In the genomic region with DNA sequence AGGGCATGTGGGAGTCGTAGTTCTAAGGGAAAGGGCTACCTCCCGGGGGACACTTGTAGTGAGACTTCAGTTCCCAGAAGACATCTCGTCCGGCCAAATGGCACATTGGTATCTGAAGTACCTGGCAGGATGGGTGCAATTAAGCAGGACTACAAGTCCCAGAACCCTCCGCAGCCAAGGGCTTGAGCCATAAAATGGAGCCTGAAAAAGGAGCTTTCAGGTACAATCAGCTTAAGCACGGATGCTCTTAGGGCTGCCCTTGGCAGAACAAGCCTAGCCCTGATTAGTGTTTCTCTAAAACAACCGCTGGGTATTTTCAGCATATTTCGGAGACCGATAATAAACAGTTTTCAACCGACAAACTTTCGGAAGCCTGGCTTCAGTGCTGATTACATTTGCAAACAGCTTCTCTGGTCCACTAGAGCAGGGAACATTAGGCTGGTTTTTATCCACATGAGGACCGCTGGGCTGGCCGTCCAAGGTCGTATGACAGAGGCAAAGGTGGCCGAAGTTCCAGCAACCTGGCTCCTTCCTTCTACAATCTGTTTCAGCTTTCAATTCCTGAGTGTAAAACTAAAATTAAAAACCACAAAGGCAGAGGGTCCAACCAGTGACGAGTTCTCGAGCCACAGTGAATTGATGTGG, we compare ENCODE assay signal across 7 mouse cellular contexts. TPM values are rescaled to one million over a fixed set of nuclear protein-coding genes. Genes with fewer than 3 reads are reported as not detected.
DNase-seq lines count a peak whose midpoint lies in the region; ATAC-seq and TF ChIP-seq lines count a peak whose summit lies in the region.

No protein-coding gene starts in this region.

- H3K27me3 ChIP-seq in embryonic facial prominence, embryonic 14.5 days (replicated peaks; ENCODE audit: control insufficient read depth, insufficient read depth, low read length) = no peaks in the 10 kb centered on the region
- H3K27me3 ChIP-seq in limb, embryonic 11.5 days (ENCODE audit: control insufficient read depth, insufficient read depth, low read length) = no peaks in the 10 kb centered on the region
- H3K27me3 ChIP-seq in midbrain, embryonic 14.5 days (ENCODE audit: control insufficient read depth, insufficient read depth, low read length) = no peaks in the 10 kb centered on the region

- no peaks in the 10 kb centered on the region for H3K9me3 ChIP-seq in embryonic facial prominence, embryonic 14.5 days (ENCODE audit: control insufficient read depth, low read length)
- H3K9me3 ChIP-seq in limb, embryonic 11.5 days (ENCODE audit: control insufficient read depth, low read length) = no peaks in the 10 kb centered on the region
- no peaks in the 10 kb centered on the region for H3K9me3 ChIP-seq in midbrain, embryonic 14.5 days (ENCODE audit: control insufficient read depth, low read length)

- H3K4me2 ChIP-seq in embryonic facial prominence, embryonic 14.5 days (ENCODE audit: low read depth, low read length) = peak overlapping the region; percentile 67
- peak overlapping the region; percentile 85 for H3K4me2 ChIP-seq in limb, embryonic 11.5 days (ENCODE audit: low read depth, severe bottlenecking)
- H3K4me2 ChIP-seq in midbrain, embryonic 14.5 days (ENCODE audit: low read length) = peak overlapping the region; percentile 62

- H3K9ac ChIP-seq in embryonic facial prominence, embryonic 14.5 days (ENCODE audit: low read depth, low read length) = peak overlapping the region; percentile 70
- peak overlapping the region; percentile 49 for H3K9ac ChIP-seq in limb, embryonic 11.5 days (ENCODE audit: low read length)
- H3K9ac ChIP-seq in midbrain, embryonic 14.5 days (replicated peaks; ENCODE audit: low read length) = peak overlapping the region; percentile 66

- H3K4me1 ChIP-seq in bone marrow macrophage, adult 2 months (ENCODE audit: control insufficient read depth, insufficient read depth, low read length) = no peaks in the 10 kb centered on the region
- no peaks in the 10 kb centered on the region for H3K4me1 ChIP-seq in embryonic facial prominence, embryonic 14.5 days (ENCODE audit: control insufficient read depth, insufficient read depth, low read length)
- H3K4me1 ChIP-seq in limb, embryonic 11.5 days (ENCODE audit: control insufficient read depth, insufficient read depth, low read length) = no peaks in the 10 kb centered on the region
- peaks cover 5% of the 10 kb centered on the region; the same call in 1 of the 2 replicates for H3K4me1 ChIP-seq in midbrain, embryonic 14.5 days (ENCODE audit: control insufficient read depth, insufficient read depth, low read length)

- TF ChIP-seq CTCF in bone marrow macrophage, adult 2 months (IDR thresholded peaks at IDR 0.05; ENCODE audit: low read depth, low read length) = no peak

- WGBS in embryonic facial prominence, embryonic 14.5 days = 5% methylated on average over 17 of the region's 17 CpGs
- WGBS in limb, embryonic 11.5 days = 8% methylated on average over 17 of the region's 17 CpGs
- 9% methylated on average over 17 of the region's 17 CpGs for WGBS in midbrain, embryonic 14.5 days

- TF ChIP-seq POLR2A in bone marrow macrophage, adult 2 months (IDR thresholded peaks at IDR 0.05; ENCODE audit: borderline replicate concordance, low read depth, low read length) = no peak

- no peaks in the 10 kb centered on the region for H3K36me3 ChIP-seq in embryonic facial prominence, embryonic 14.5 days (ENCODE audit: control insufficient read depth, insufficient read depth, low read length)
- H3K36me3 ChIP-seq in limb, embryonic 11.5 days (ENCODE audit: control insufficient read depth, insufficient read depth, low read length) = no peaks in the 10 kb centered on the region
- H3K36me3 ChIP-seq in midbrain, embryonic 14.5 days (ENCODE audit: control insufficient read depth, insufficient read depth, low read length) = no peaks in the 10 kb centered on the region

- DNase-seq in embryonic facial prominence, embryonic 14.5 days (ENCODE audit: low spot score) = peak; percentile 96
- peak; percentile 80 to 84 for DNase-seq in heart, adult 9 months (ENCODE audit: low spot score in 2 of 2)
- peak; percentile 91 to 95 for DNase-seq in kidney, adult 8-10 months
- DNase-seq in limb, embryonic 11.5 days (ENCODE audit: low spot score) = peak; percentile 81
- peak; percentile 94 for DNase-seq in midbrain, embryonic 14.5 days
- peak; percentile 38 to 49 for DNase-seq in spleen, adult 18-20 months

- no peak overlapping the region for H3K27ac ChIP-seq in bone marrow macrophage, adult 2 months (ENCODE audit: insufficient read depth, low read depth, low read length)
- peak overlapping the region; percentile 39 for H3K27ac ChIP-seq in embryonic facial prominence, embryonic 14.5 days (replicated peaks; ENCODE audit: low read depth, low read length)
- H3K27ac ChIP-seq in limb, embryonic 11.5 days (replicated peaks; ENCODE audit: low read depth, low read length) = no peak overlapping the region
- peak overlapping the region; percentile 75 for H3K27ac ChIP-seq in midbrain, embryonic 14.5 days (replicated peaks; ENCODE audit: low read depth, low read length)

- peak overlapping the region; percentile 2 for H3K4me3 ChIP-seq in bone marrow macrophage, adult 2 months (ENCODE audit: insufficient read depth, low read length)
- H3K4me3 ChIP-seq in embryonic facial prominence, embryonic 14.5 days (ENCODE audit: low read depth, low read length) = peak overlapping the region; percentile 71
- H3K4me3 ChIP-seq in limb, embryonic 11.5 days (ENCODE audit: low read depth, low read length) = peak overlapping the region; percentile 54
- peak overlapping the region; percentile 65 for H3K4me3 ChIP-seq in midbrain, embryonic 14.5 days (replicated peaks; ENCODE audit: low read depth, low read length)

- ATAC-seq in embryonic facial prominence, embryonic 14.5 days (ENCODE audit: low read depth) = peak; percentile 87
- ATAC-seq in limb, embryonic 11.5 days (ENCODE audit: insufficient number of reproducible peaks, low FRiP score, low TSS enrichment, low read depth) = peak; percentile 71
- ATAC-seq in midbrain, embryonic 14.5 days (ENCODE audit: low FRiP score, low TSS enrichment) = peak; percentile 86

RNA-seq across cellular contexts. Expression of gene Fhit, which starts 0.9 kb away (rescaled TPM):
- polyA plus RNA-seq in bone marrow macrophage, adult 2 months (2012; ENCODE audit: insufficient read depth, insufficient read length, missing spikeins) = 2.6 and 3.4 TPM in 2 replicates
- polyA plus RNA-seq in embryonic facial prominence, embryonic 14.5 days (2014; fragmentation: Nextera tagmentation; extraction: Ambion mirVana) = 6.4 and 8.1 TPM in 2 replicates
- 1.7 and 2.4 TPM in 2 replicates for polyA plus RNA-seq in limb, embryonic 11.5 days (2014; fragmentation: Nextera tagmentation; extraction: Ambion mirVana)
- 8.3 and 10.6 TPM in 2 replicates for polyA plus RNA-seq in midbrain, embryonic 14.5 days (2014; fragmentation: Nextera tagmentation; extraction: Ambion mirVana)

Comparison
In these comparisons a context has a peak if more than half of its experiments do, and no peak if none do; other contexts are left out.
1. H3K27ac ChIP-seq: peak in embryonic facial prominence, embryonic 14.5 days (single experiment) and midbrain, embryonic 14.5 days (single experiment); none in bone marrow macrophage, adult 2 months (single experiment) and limb, embryonic 11.5 days (single experiment).
2. H3K4me3 ChIP-seq: peak in every context shown above with its lines; median percentile 71 in embryonic facial prominence, embryonic 14.5 days; 65 in midbrain, embryonic 14.5 days; 54 in limb, embryonic 11.5 days; 2 in bone marrow macrophage, adult 2 months.
3. DNase-seq: peak in every context shown above with its lines; median percentile 96 in embryonic facial prominence, embryonic 14.5 days; 94 in midbrain, embryonic 14.5 days; 93 in kidney, adult 8-10 months; 82 in heart, adult 9 months; 81 in limb, embryonic 11.5 days; 44 in spleen, adult 18-20 months.
4. Peak in every context shown above with its lines, with median percentiles within 50 percentile points of each other: ATAC-seq, H3K4me2 ChIP-seq and H3K9ac ChIP-seq.